Mouse (Mus musculus): ENCODE measurements at regions not wholly inside any gene's neighbourhood (a gene's known extent, or its start where the extent isn't known, plus 50 kb on each side); places are given as distances from the start of the nearest gene placed in this dataset.

- DNase-seq (ENCODE audit: low spot score), result no peak
Measured at GRCm38 (mm10) chr8:50802938-50803337, 1959.2 kb upstream of the Tenm3 start.

DNA sequence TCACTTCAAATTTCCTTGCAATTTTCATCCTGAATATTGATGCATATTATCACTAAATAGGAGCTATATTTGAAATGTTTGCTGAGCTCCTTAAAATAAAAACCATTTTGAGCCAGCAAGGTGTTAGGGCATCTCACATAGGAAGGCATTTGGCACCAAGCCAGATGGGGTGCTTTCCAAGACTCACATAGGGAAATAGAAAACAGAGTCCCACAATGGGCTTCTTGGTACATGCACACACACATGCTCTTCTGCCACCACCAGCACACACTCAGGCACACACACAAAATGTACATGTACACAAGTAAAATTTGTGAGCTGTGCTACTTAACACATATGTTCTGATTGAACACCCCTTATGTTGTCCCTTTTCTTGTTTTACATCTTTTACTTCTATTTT lies 1943.7 kb upstream of the Tenm3 start:
- DNase-seq (ENCODE audit: low spot score), result peak; percentile 39

DNA sequence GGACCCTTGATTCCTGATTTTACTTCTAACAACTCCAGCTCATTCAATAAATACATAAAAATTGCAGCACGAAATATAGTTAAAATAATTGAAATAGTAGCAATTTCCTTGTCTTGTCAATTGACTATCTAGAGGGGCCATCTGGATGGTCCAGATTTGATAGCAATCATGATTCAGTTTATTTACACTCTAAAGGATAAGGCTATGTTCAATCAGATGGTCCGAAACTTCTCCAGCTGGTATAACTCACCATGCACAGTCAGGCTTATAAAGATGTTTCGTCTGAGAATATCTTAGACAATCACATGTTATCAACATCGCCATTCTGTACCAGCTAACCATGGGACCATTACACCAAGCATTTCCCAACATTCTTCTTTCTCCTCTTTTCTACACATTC lies 1926.9 kb upstream of the Tenm3 start:
- no peak for DNase-seq (ENCODE audit: low spot score)

Data from testis, postnatal 10 days (tissue).